Mouse (Mus musculus) brain, embryonic 14.5 days (tissue): ENCODE data around the gene Isy1.

Experiments
- CTCF ChIP-seq: fragments of 200-500 bp; IDR thresholded peaks from 2 replicates; pipeline ENCODE4 v1.5.1; 2012; ENCODE audit warnings: inconsistent platforms, mild to moderate bottlenecking, moderate library complexity, borderline replicate concordance; ENCODE audit not compliant: insufficient read depth, insufficient read length; ENCODE audit errors: extremely low read depth
- POLR2A ChIP-seq: fragments of 200-500 bp; IDR thresholded peaks from 2 replicates; pipeline ENCODE4 v1.6.1; 2012; ENCODE audit warnings: mild to moderate bottlenecking, inconsistent platforms, borderline replicate concordance; ENCODE audit not compliant: poor library complexity, insufficient read depth, insufficient read length, severe bottlenecking; ENCODE audit errors: extremely low read depth

DNA sequence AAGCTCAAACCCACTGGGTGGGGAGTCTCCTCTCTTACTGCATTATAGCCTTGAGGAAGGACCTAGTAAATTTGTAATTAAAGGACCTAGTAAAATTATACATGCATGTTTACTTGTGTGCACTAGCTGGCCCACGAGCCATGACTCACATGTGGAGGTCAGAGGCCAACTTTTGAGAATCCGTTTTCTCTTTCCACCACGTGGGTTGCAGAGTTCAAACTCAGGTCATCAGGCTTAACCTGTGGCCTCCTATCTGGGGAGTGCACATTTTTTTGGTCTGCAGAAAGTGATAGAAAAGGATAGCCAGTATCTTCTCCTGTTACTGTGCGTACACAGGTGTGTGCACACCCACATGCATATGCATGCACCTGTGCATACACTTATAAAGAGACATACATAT, 40.4 kb upstream of the Isy1 start:
- TF ChIP-seq POLR2A (no peak), CTCF (no peak)
